Mouse (Mus musculus) G1E (cell line): ENCODE data around the gene Slc39a10. TPM values are rescaled to one million over a fixed set of nuclear protein-coding genes. Genes with fewer than 3 reads are reported as not detected.

Source experiments
- ATAC-seq: 2 replicates; pipeline ENCODE4 v1.8.0; 2016; ENCODE audit warnings: mild to moderate bottlenecking; ENCODE audit not compliant: insufficient number of reproducible peaks, poor library complexity, low FRiP score, severe bottlenecking; ENCODE audit errors: extremely low read depth
- DNase-seq: peaks from one replicate; pipeline ENCODE4 v3.0.0; 2012; ENCODE audit warnings: low spot score
- H3K27me3 ChIP-seq: 2 replicates; pipeline ENCODE4 v1.6.1; 2012; ENCODE audit warnings: mild to moderate bottlenecking, low read length, inconsistent platforms; ENCODE audit not compliant: insufficient read depth
- H3K36me3 ChIP-seq: replicated peaks from 2 replicates; pipeline ENCODE3; 2012; ENCODE audit warnings: mild to moderate bottlenecking, inconsistent platforms
- H3K4me1 ChIP-seq: 2 replicates; pipeline ENCODE4 v1.6.1; 2012; ENCODE audit warnings: low read depth, low read length, inconsistent platforms, mixed read lengths; ENCODE audit not compliant: insufficient read depth
- H3K4me3 ChIP-seq: 2 replicates; pipeline ENCODE4 v1.5.1; 2012; ENCODE audit warnings: low read depth, mild to moderate bottlenecking, inconsistent platforms, low read length, moderate library complexity, mixed read lengths
- H3K9me3 ChIP-seq: replicated peaks from 2 replicates; pipeline ENCODE4 v1.6.1; 2012; ENCODE audit warnings: inconsistent platforms
- CTCF ChIP-seq: IDR thresholded peaks from 2 replicates; pipeline ENCODE4 v1.5.1; 2012; ENCODE audit warnings: low read depth, low read length, inconsistent platforms, mixed read lengths
- GATA1 ChIP-seq: IDR thresholded peaks from 2 replicates; pipeline ENCODE4 v1.6.1; 2012; ENCODE audit warnings: borderline replicate concordance, low read length, inconsistent platforms, mixed read lengths
- GATA2 ChIP-seq: IDR thresholded peaks from 2 replicates; pipeline ENCODE4 v1.6.1; 2012; ENCODE audit warnings: low read depth, low read length, inconsistent platforms, borderline replicate concordance
- POLR2AphosphoS5 ChIP-seq: IDR thresholded peaks from 2 replicates; pipeline ENCODE4 v1.6.1; 2012; ENCODE audit warnings: low read depth, low read length, inconsistent platforms; ENCODE audit not compliant: insufficient replicate concordance
- TAL1 ChIP-seq: conservative IDR thresholded peaks from 2 replicates; pipeline ENCODE4 v1.6.1; 2012; ENCODE audit warnings: low read depth, low read length, inconsistent platforms, mixed read lengths
- polyA plus RNA-seq: library from polyadenylated mRNA; stranded (reverse); fragments of >175 nt; gene quantifications from 2 replicates; pipeline ENCODE4 v1.2.3, GENCODE M21; 2012
- total RNA-seq, 2 experiments: library from RNA; stranded (forward) in 1 of 2; stranded (reverse) in 1 of 2; fragments of 200-1000 nt in 1 of 2; fragments of >200 nt in 1 of 2; fragmentation: Nextera tagmentation in 1 of 2; gene quantifications; 2 replicates each; pipeline ENCODE4 v1.2.3; 2014 to 2017

The Slc39a10 gene
- total and polyA plus RNA-seq, 3 experiments, result 2.8 to 84.7 (median 30.8) TPM

DNA sequence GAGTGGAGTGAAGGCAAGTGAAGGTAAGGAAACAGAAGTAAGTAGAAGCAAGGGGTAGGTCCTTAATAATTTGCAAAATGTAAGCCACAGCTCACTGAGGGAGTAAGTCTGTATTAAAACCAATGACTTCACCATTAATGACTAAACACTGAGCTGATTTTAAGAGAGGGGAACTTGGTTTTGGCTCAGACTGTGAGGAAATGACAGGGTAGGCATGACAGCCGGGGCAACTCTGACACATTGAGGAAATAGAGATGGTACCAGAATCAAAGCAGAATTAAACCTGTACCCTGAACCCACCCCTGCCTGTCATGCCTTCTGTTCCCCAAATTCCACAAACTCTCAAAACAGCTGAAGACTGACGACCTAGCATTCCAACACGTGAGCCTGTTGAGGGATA lies 18.9 kb downstream of the Slc39a10 start:
- no peaks in the 10 kb centered on the region for H3K36me3 ChIP-seq
- TF ChIP-seq TAL1 (no peak), GATA2 (no peak), POLR2AphosphoS5 (no peak), CTCF (no peak), GATA1 (no peak)
- no peak for DNase-seq
- H3K4me1 ChIP-seq, result no peaks in the 10 kb centered on the region
- no peaks in the 10 kb centered on the region; the same call in 1 of the 2 replicates for H3K27me3 ChIP-seq
- no peaks in the 10 kb centered on the region for H3K9me3 ChIP-seq
- ATAC-seq, result no peak
- no peak overlapping the region for H3K4me3 ChIP-seq

DNA sequence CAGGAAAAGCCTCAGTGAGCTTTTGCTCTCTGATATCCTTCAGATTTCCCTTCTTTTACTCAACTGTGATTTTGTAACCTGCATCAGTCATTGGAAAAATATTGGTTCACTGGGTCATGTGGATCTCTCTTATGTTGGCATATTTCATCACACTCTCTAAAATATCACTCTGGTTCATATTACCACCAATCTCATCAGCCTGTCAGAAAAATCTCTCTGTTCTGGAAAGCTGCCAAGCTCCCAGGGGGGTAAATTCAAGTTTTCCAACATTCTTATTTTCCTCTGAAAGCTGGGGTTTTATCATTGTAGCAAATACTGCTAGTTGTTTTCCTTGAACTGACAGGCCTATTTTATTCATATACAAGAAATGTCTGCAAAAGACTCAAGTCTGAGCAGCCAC lies 22.9 kb downstream of the Slc39a10 start:
- no peak for DNase-seq
- Histone ChIP-seq H3K27me3 (peaks cover 3% of the 10 kb centered on the region; the same call in 1 of the 2 replicates), H3K4me1 (no peaks in the 10 kb centered on the region), H3K4me3 (no peak overlapping the region), H3K9me3 (no peaks in the 10 kb centered on the region), H3K36me3 (no peaks in the 10 kb centered on the region)
- TF ChIP-seq CTCF (no peak), GATA2 (no peak), TAL1 (no peak), POLR2AphosphoS5 (no peak), GATA1 (no peak)
- no peak for ATAC-seq

DNA sequence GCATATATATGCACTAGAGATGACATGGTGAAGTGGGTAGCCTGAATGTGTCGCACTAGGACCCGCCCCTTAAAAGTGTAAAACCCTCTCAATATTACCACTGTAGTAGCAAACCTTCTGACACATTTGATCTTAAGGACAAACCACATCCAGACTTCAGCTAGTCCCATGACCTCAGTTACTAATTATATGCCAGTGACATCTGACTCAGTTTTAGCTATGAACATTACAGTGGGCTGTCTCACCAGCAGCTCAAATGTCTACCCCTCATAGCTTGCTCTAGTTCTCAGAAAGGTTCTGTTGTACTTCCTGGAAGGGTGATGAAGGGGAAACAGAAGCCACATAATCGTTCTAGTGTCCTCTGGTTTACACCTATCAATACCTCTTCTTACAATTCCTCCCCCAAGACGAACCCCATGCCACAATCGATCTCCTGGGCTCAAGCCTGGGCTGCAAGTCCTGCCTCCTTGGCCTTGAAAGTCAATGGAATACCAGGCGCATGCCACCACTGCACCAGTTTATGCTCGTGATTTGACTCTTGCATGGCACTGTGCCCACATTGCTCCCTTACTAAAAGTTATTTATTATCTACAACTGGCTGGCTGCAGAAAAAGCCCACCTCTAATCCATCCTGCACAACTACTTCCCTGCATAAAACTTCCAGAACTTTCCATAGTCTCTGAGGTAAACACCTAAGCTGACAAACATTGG lies 28.3 kb downstream of the Slc39a10 start:
- Histone ChIP-seq H3K9me3 (no peaks in the 10 kb centered on the region), H3K4me1 (0 out of 2 replicates have a peak, but pooled peaks cover 9% of the 10 kb centered on the region), H3K4me3 (no peak overlapping the region), H3K27me3 (peaks cover 11% of the 10 kb centered on the region), H3K36me3 (no peaks in the 10 kb centered on the region)
- TF ChIP-seq GATA2 (no peak), TAL1 (no peak), POLR2AphosphoS5 (no peak), GATA1 (no peak), CTCF (no peak)
- ATAC-seq (no peak), DNase-seq (no peak)

DNA sequence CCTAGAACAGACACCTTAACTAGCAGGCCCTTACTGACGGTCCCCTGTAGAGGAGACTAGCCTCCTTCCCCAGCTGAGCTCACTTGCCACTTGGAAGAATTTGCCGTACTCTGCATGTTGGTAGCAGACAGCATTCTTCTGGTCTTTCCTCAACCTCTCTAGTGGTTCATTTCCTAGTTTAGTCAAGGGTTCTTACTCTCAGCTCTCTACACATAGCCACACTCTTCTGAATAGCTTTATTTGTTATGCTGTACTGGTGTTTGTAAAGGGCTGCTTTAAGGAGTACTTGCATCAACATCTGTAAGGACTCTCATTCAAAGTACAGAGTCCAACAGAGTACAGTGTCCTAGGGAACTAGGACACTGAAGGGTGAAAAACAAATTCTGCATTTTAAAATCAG lies 29.2 kb downstream of the Slc39a10 start:
- no peaks in the 10 kb centered on the region for H3K36me3 ChIP-seq
- H3K4me3 ChIP-seq, result no peak overlapping the region
- peaks cover 11% of the 10 kb centered on the region for H3K27me3 ChIP-seq
- DNase-seq, result no peak
- H3K9me3 ChIP-seq, result no peaks in the 10 kb centered on the region
- no peak for TF ChIP-seq CTCF
- no peak for TF ChIP-seq POLR2AphosphoS5
- TF ChIP-seq GATA1, result no peak
- TF ChIP-seq GATA2, result no peak
- no peak for TF ChIP-seq TAL1
- 0 out of 2 replicates have a peak, but pooled peaks cover 11% of the 10 kb centered on the region for H3K4me1 ChIP-seq
- ATAC-seq, result no peak

DNA sequence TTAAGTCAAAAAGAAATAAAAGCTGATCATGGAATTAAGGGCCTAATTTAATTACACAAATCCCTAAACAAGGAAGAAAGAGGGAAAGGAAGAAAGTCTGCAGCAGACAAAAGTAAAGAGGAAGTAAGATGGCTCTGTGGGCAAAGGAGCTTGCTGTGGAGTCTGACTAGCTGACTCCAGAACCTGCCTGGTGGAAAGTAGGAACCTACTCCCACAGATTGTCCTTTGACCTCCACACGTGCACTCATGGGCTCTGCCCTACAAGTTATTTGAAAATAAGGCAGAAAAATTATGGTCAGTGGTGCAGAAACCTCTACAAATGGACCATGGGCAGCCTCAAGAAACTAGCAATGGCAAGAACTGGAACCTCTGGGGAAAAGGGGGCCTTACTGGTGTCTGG lies 32.6 kb downstream of the Slc39a10 start:
- TF ChIP-seq POLR2AphosphoS5, result no peak
- TF ChIP-seq CTCF, result no peak
- no peak for TF ChIP-seq TAL1
- no peak for TF ChIP-seq GATA1
- no peak for TF ChIP-seq GATA2

DNA sequence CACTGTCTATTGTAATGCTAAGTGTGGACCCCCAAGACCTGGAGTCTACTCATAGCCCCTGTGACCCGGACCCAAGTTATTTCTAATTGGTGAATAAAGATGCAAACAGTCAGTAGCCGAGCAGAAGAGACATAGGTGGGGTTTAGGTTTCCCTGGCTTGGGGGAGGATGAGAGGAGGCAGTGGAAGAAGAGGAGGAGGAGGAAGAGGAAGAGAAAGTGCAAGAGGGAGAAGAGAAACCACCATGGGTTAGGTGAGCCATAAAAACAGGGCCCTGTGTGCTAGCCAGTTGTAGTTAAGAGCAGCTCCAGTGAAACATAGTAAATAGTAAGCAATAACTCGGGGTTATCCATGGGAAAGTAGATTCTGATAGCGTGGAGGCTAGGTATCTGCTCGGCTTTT lies 34.1 kb downstream of the Slc39a10 start:
- Histone ChIP-seq H3K9me3 (no peaks in the 10 kb centered on the region), H3K27me3 (no peaks in the 10 kb centered on the region; the same call in 1 of the 2 replicates), H3K4me1 (peaks cover 28% of the 10 kb centered on the region), H3K4me3 (no peak overlapping the region), H3K36me3 (no peaks in the 10 kb centered on the region)
- DNase-seq (no peak), ATAC-seq (no peak)
- TF ChIP-seq GATA1 (no peak), GATA2 (no peak), POLR2AphosphoS5 (no peak), CTCF (no peak), TAL1 (no peak)

More for the DNA sequence above, 32.6 kb downstream of the Slc39a10 start:
- H3K9me3 ChIP-seq, result no peaks in the 10 kb centered on the region
- ATAC-seq (no peak), DNase-seq (no peak)
- peaks cover 28% of the 10 kb centered on the region for H3K4me1 ChIP-seq
- H3K27me3 ChIP-seq, result peaks cover 8% of the 10 kb centered on the region
- no peak overlapping the region for H3K4me3 ChIP-seq
- H3K36me3 ChIP-seq, result no peaks in the 10 kb centered on the region

DNA sequence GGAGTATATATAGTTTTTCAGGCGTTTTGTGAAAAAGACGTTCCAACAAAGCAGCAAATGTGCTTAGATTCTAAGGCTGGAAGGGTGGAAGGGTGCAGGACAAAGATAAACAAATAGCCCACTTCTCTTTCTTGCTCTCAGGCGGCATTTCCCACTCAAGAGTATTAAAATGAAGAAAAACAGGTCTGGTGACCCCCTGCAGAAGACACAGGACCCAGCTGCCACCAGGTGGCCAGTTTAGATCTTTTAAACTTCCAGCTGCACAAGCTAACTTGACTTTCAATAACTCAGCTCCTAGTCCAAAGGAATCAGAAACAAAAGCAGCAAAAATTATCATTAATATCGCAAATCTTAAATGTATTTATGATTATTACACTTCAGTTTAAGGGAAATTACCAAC lies 36.2 kb downstream of the Slc39a10 start:
- no peak for ATAC-seq
- TF ChIP-seq GATA1, result no peak
- no peaks in the 10 kb centered on the region for H3K36me3 ChIP-seq
- H3K9me3 ChIP-seq, result no peaks in the 10 kb centered on the region
- DNase-seq, result no peak
- H3K4me3 ChIP-seq, result no peak overlapping the region
- no peaks in the 10 kb centered on the region; the same call in 1 of the 2 replicates for H3K27me3 ChIP-seq
- peaks cover 34% of the 10 kb centered on the region for H3K4me1 ChIP-seq
